Mouse (Mus musculus): ENCODE measurements around the gene Gm20708. TPM values are rescaled to one million over a fixed set of nuclear protein-coding genes. Genes with fewer than 3 reads are reported as not detected.
"Not testable (repeated sequence)": the region's sequence is repeated elsewhere in the genome, so short reads cannot be mapped to it uniquely, and the experiment has no call there.

The Gm20708 gene
- polyA plus RNA-seq, 1 experiment from 2014 or later: 0.80 TPM

- Histone ChIP-seq H3K27me3 (replicated peaks; ENCODE audit: control insufficient read depth, insufficient read depth, low read length) (no peaks in the 10 kb centered on the region), H3K9ac (ENCODE audit: low read depth, low read length) (no peak overlapping the region), H3K4me3 (ENCODE audit: low read depth, low read length) (no peak overlapping the region), H3K36me3 (ENCODE audit: control insufficient read depth, insufficient read depth, low read length) (no peaks in the 10 kb centered on the region), H3K27ac (ENCODE audit: low read depth, low read length) (peak overlapping the region; percentile 87), H3K4me2 (peak overlapping the region; percentile 46), H3K4me1 (replicated peaks; ENCODE audit: control insufficient read depth, insufficient read depth, low read length) (peaks cover 64% of the 10 kb centered on the region), H3K9me3 (ENCODE audit: control insufficient read depth, low read length) (no peaks in the 10 kb centered on the region)
- peak; percentile 53 for ATAC-seq (replicated peaks; ENCODE audit: low FRiP score)
- WGBS: 13% methylated on average over 9 of the region's 9 CpGs
- peak; percentile 59 for DNase-seq (ENCODE audit: low spot score)
Measured at GRCm38 (mm10) chr11:117828888-117829604, 19.6 kb downstream of the Gm20708 start.

- Histone ChIP-seq H3K4me2 (peak overlapping the region; percentile 18), H3K27ac (ENCODE audit: low read depth, low read length) (peak overlapping the region; percentile 87), H3K4me3 (ENCODE audit: low read depth, low read length) (no peak overlapping the region), H3K9me3 (ENCODE audit: control insufficient read depth, low read length) (no peaks in the 10 kb centered on the region), H3K9ac (ENCODE audit: low read depth, low read length) (no peak overlapping the region), H3K27me3 (replicated peaks; ENCODE audit: control insufficient read depth, insufficient read depth, low read length) (no peaks in the 10 kb centered on the region), H3K4me1 (replicated peaks; ENCODE audit: control insufficient read depth, insufficient read depth, low read length) (peaks cover 61% of the 10 kb centered on the region), H3K36me3 (ENCODE audit: control insufficient read depth, insufficient read depth, low read length) (no peaks in the 10 kb centered on the region)
- 63% methylated on average over 2 of the region's 2 CpGs for WGBS
- DNase-seq (ENCODE audit: low spot score): no peak
- no peak for ATAC-seq (replicated peaks; ENCODE audit: low FRiP score)
Measured at GRCm38 (mm10) chr11:117829671-117830215, 20.3 kb downstream of the Gm20708 start.

GRCm38 (mm10) chr11:117830401-117830800 lies 20.9 kb downstream of the Gm20708 start:
- no peaks in the 10 kb centered on the region for H3K36me3 ChIP-seq (ENCODE audit: control insufficient read depth, insufficient read depth, low read length)
- WGBS: 66% methylated on average over 9 of the region's 9 CpGs
- ATAC-seq (replicated peaks; ENCODE audit: low FRiP score): no peak
- no peak for DNase-seq (ENCODE audit: low spot score)
- H3K4me1 ChIP-seq (replicated peaks; ENCODE audit: control insufficient read depth, insufficient read depth, low read length): peaks cover 63% of the 10 kb centered on the region
- no peak overlapping the region for H3K4me3 ChIP-seq (ENCODE audit: low read depth, low read length)
- H3K9ac ChIP-seq (ENCODE audit: low read depth, low read length): no peak overlapping the region
- no peaks in the 10 kb centered on the region for H3K9me3 ChIP-seq (ENCODE audit: control insufficient read depth, low read length)
- no peaks in the 10 kb centered on the region for H3K27me3 ChIP-seq (replicated peaks; ENCODE audit: control insufficient read depth, insufficient read depth, low read length)
- H3K27ac ChIP-seq (ENCODE audit: low read depth, low read length): peak overlapping the region; percentile 87; the same call in 1 of the 2 replicates
- H3K4me2 ChIP-seq: no peak overlapping the region

GRCm38 (mm10) chr11:117832086-117832969 lies 22.9 kb downstream of the Gm20708 start:
- Histone ChIP-seq H3K4me1 (replicated peaks; ENCODE audit: control insufficient read depth, insufficient read depth, low read length) (peaks cover 58% of the 10 kb centered on the region), H3K4me2 (peak overlapping the region; percentile 67), H3K4me3 (ENCODE audit: low read depth, low read length) (peak overlapping the region; percentile 42), H3K36me3 (ENCODE audit: control insufficient read depth, insufficient read depth, low read length) (no peaks in the 10 kb centered on the region), H3K27me3 (replicated peaks; ENCODE audit: control insufficient read depth, insufficient read depth, low read length) (no peaks in the 10 kb centered on the region), H3K9me3 (ENCODE audit: control insufficient read depth, low read length) (no peaks in the 10 kb centered on the region), H3K27ac (ENCODE audit: low read depth, low read length) (peak overlapping the region; percentile 35; the same call in 1 of the 2 replicates), H3K9ac (ENCODE audit: low read depth, low read length) (peak overlapping the region; percentile 44)
- ATAC-seq (replicated peaks; ENCODE audit: low FRiP score): peak; percentile 78
- 14% methylated on average over 28 of the region's 28 CpGs for WGBS
- DNase-seq (ENCODE audit: low spot score): peak; percentile 88

- H3K9me3 ChIP-seq (ENCODE audit: control insufficient read depth, low read length); H3K9ac ChIP-seq (ENCODE audit: low read depth, low read length); H3K4me3 ChIP-seq (ENCODE audit: low read depth, low read length); ATAC-seq (replicated peaks; ENCODE audit: low FRiP score); H3K4me2 ChIP-seq; H3K27ac ChIP-seq (ENCODE audit: low read depth, low read length); H3K36me3 ChIP-seq (ENCODE audit: control insufficient read depth, insufficient read depth, low read length); DNase-seq (ENCODE audit: low spot score); H3K27me3 ChIP-seq (replicated peaks; ENCODE audit: control insufficient read depth, insufficient read depth, low read length): not testable (repeated sequence)
- H3K4me1 ChIP-seq (replicated peaks; ENCODE audit: control insufficient read depth, insufficient read depth, low read length): peaks cover 55% of the 10 kb centered on the region
- 86% methylated on average over 4 of the region's 6 CpGs for WGBS
Measured at GRCm38 (mm10) chr11:117833509-117833908, 24.0 kb downstream of the Gm20708 start.

GRCm38 (mm10) chr11:117834086-117834485 lies 24.6 kb downstream of the Gm20708 start:
- no peak for ATAC-seq (replicated peaks; ENCODE audit: low FRiP score)
- peaks cover 54% of the 10 kb centered on the region for H3K4me1 ChIP-seq (replicated peaks; ENCODE audit: control insufficient read depth, insufficient read depth, low read length)
- 81% methylated on average over 8 of the region's 8 CpGs for WGBS

GRCm38 (mm10) chr11:117836306-117836705 lies 26.8 kb downstream of the Gm20708 start:
- ATAC-seq (replicated peaks; ENCODE audit: low FRiP score) (no peak), DNase-seq (ENCODE audit: low spot score) (no peak)
- 21% methylated on average over 13 of the region's 13 CpGs for WGBS
- H3K9ac ChIP-seq (ENCODE audit: low read depth, low read length): no peak overlapping the region
- H3K9me3 ChIP-seq (ENCODE audit: control insufficient read depth, low read length): no peaks in the 10 kb centered on the region
- peak overlapping the region; percentile 52 for H3K4me2 ChIP-seq
- H3K27me3 ChIP-seq (replicated peaks; ENCODE audit: control insufficient read depth, insufficient read depth, low read length): no peaks in the 10 kb centered on the region
- no peak overlapping the region for H3K27ac ChIP-seq (ENCODE audit: low read depth, low read length)
- H3K36me3 ChIP-seq (ENCODE audit: control insufficient read depth, insufficient read depth, low read length): no peaks in the 10 kb centered on the region
- H3K4me3 ChIP-seq (ENCODE audit: low read depth, low read length): no peak overlapping the region
- peaks cover 46% of the 10 kb centered on the region for H3K4me1 ChIP-seq (replicated peaks; ENCODE audit: control insufficient read depth, insufficient read depth, low read length)

More at GRCm38 (mm10) chr11:117834086-117834485, 24.6 kb downstream of the Gm20708 start:
- Histone ChIP-seq H3K27me3 (replicated peaks; ENCODE audit: control insufficient read depth, insufficient read depth, low read length) (no peaks in the 10 kb centered on the region), H3K9me3 (ENCODE audit: control insufficient read depth, low read length) (no peaks in the 10 kb centered on the region), H3K4me3 (ENCODE audit: low read depth, low read length) (no peak overlapping the region), H3K9ac (ENCODE audit: low read depth, low read length) (no peak overlapping the region), H3K4me2 (no peak overlapping the region), H3K27ac (ENCODE audit: low read depth, low read length) (no peak overlapping the region), H3K36me3 (ENCODE audit: control insufficient read depth, insufficient read depth, low read length) (no peaks in the 10 kb centered on the region)
- DNase-seq (ENCODE audit: low spot score): no peak

- Histone ChIP-seq H3K9me3 (ENCODE audit: control insufficient read depth, low read length) (no peaks in the 10 kb centered on the region), H3K27ac (ENCODE audit: low read depth, low read length) (peak overlapping the region; percentile 91), H3K27me3 (replicated peaks; ENCODE audit: control insufficient read depth, insufficient read depth, low read length) (no peaks in the 10 kb centered on the region), H3K9ac (ENCODE audit: low read depth, low read length) (peak overlapping the region; percentile 23; the same call in 1 of the 2 replicates), H3K4me3 (ENCODE audit: low read depth, low read length) (0 out of 2 replicates have a peak overlapping the region, but pooled peaks have one; percentile 4), H3K4me1 (replicated peaks; ENCODE audit: control insufficient read depth, insufficient read depth, low read length) (peaks cover 38% of the 10 kb centered on the region), H3K36me3 (ENCODE audit: control insufficient read depth, insufficient read depth, low read length) (no peaks in the 10 kb centered on the region), H3K4me2 (peak overlapping the region; percentile 50)
- 51% methylated on average over 2 of the region's 2 CpGs for WGBS
- peak; percentile 58 for DNase-seq (ENCODE audit: low spot score)
- peak; percentile 97 for ATAC-seq (replicated peaks; ENCODE audit: low FRiP score)
Measured at GRCm38 (mm10) chr11:117838572-117838971, 29.1 kb downstream of the Gm20708 start.
